Mouse (Mus musculus) adrenal gland, adult 2 months (tissue): ENCODE measurements around the gene Gm45213. TPM values are rescaled to one million over a fixed set of nuclear protein-coding genes. Genes with fewer than 3 reads are reported as not detected.

ENCODE experiments used
- DNase-seq: peaks from one replicate; pipeline ENCODE4 v3.0.0; 2021
- polyA plus RNA-seq: library from polyadenylated mRNA; depleted of rRNA; stranded (reverse); fragments of >200 nt; gene quantifications from 2 replicates; pipeline ENCODE4 v1.2.3, GENCODE M21; 2012; rRNA removed
- total RNA-seq, 2 experiments: library from RNA; stranded (reverse); gene quantifications; 2 replicates each; pipeline ENCODE4 v1.2.3; 2021

The Gm45213 gene
- total and polyA plus RNA-seq, 3 experiments = not detected

- no peak for DNase-seq
These were observed 63.2 kb downstream of the Gm45213 start for GRCm38 (mm10) chr7:66106581-66107056.

- DNase-seq = no peak
These were observed 63.8 kb downstream of the Gm45213 start for GRCm38 (mm10) chr7:66107206-66107605.

- DNase-seq = peak; percentile 41
These were observed 64.5 kb downstream of the Gm45213 start for GRCm38 (mm10) chr7:66107930-66108329.

- DNase-seq = peak; percentile 95
These were observed 65.8 kb downstream of the Gm45213 start, which contains the start of gene Chsy1 for GRCm38 (mm10) chr7:66108961-66109854. Gene Chsy1, plus strand, starts transcription at chr7:66109515.

- peak; percentile 62 for DNase-seq
These were observed 66.6 kb downstream of the Gm45213 start for GRCm38 (mm10) chr7:66109855-66110635.

- no peak for DNase-seq
These were observed 67.3 kb downstream of the Gm45213 start for GRCm38 (mm10) chr7:66110636-66111112.

GRCm38 (mm10) chr7:66111211-66111610 is 67.8 kb downstream of the Gm45213 start:
- no peak for DNase-seq

Other genes with a start within 250 kb of the Gm45213 start
- 10 to 100 TPM; 23.0 to 34.8 TPM for gene Pcsk6, start 181.9 kb upstream of the Gm45213 start, total RNA-seq
- 7.0 and 9.8 TPM in 2 replicates for gene Pcsk6, start 181.9 kb upstream of the Gm45213 start, polyA plus RNA-seq
- 10 to 100 TPM; 29.9 to 32.6 TPM for gene Snrpa1, start 15.4 kb downstream of the Gm45213 start, total RNA-seq
- 1.1 and 3.3 TPM in 2 replicates for gene Snrpa1, start 15.4 kb downstream of the Gm45213 start, polyA plus RNA-seq
- gene Selenos, start 36.0 kb downstream of the Gm45213 start, total RNA-seq = 100 to 1,000 TPM in 1 of 2 experiments, 10 to 100 TPM in 1; 79.6 to 100 TPM
- gene Selenos, start 36.0 kb downstream of the Gm45213 start, polyA plus RNA-seq = 163 and 188 TPM in 2 replicates
- 10 to 100 TPM; 12.6 to 17.0 TPM for gene Chsy1, start 65.9 kb downstream of the Gm45213 start, total RNA-seq
- gene Chsy1, start 65.9 kb downstream of the Gm45213 start, polyA plus RNA-seq = 3.2 and 4.1 TPM in 2 replicates